Mouse (Mus musculus): ENCODE measurements at regions not wholly inside any gene's neighbourhood (a gene's known extent, or its start where the extent isn't known, plus 50 kb on each side); places are given as distances from the start of the nearest gene placed in this dataset.

DNA sequence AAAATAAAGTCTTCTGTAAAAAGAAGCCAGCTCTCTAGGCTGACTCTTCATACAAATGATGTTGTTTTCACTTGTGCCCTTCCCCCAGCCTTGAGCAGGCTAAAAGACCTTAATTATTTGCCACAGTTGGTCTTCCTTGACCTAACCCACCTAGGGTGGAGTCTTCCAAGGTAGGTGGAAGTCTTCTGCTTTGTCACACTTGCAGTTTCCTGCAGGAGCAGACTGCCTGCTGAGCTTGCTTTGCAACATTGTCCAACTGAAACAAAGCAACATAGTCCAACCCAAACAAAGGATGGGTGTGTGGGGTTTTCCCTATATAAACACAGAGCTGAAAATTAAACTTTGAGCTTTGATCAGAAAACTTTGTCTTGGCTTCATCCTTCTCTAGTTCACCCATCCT, 53.0 kb upstream of the Ppfia2 start:
- DNase-seq (ENCODE audit: low read depth, low spot score), result peak; percentile 63

All from ES-CJ7 (cell line).